Mouse (Mus musculus) limb, embryonic 10.5 days (tissue): ENCODE data around the gene Rarres2. TPM values are rescaled to one million over a fixed set of nuclear protein-coding genes. Genes with fewer than 3 reads are reported as not detected.

Experiments
- DNase-seq: peaks from one replicate; pipeline ENCODE4 v3.0.0-alpha.2; 2017; ENCODE audit warnings: low spot score
- H3K27ac ChIP-seq: fragments of 300-500 bp; sonication (generic); 2 replicates; pipeline ENCODE4 v1.5.1; 2016; ENCODE audit warnings: mild to moderate bottlenecking
- H3K27me3 ChIP-seq: fragments of 300-500 bp; sonication (generic); 2 replicates; pipeline ENCODE4 v1.6.1; 2016; ENCODE audit warnings: low read depth, mild to moderate bottlenecking; ENCODE audit not compliant: poor library complexity, severe bottlenecking
- H3K36me3 ChIP-seq: fragments of 300-500 bp; sonication (generic); 2 replicates; pipeline ENCODE4 v1.6.1; 2016; ENCODE audit warnings: mild to moderate bottlenecking, moderate library complexity
- H3K4me1 ChIP-seq: fragments of 300-500 bp; sonication (generic); 2 replicates; pipeline ENCODE4 v1.6.1; 2016
- H3K4me3 ChIP-seq: fragments of 300-500 bp; sonication (generic); 2 replicates; pipeline ENCODE4 v1.5.1; 2016; ENCODE audit warnings: mild to moderate bottlenecking, moderate library complexity
- H3K9me3 ChIP-seq: fragments of 300-500 bp; sonication (generic); replicated peaks from 2 replicates; pipeline ENCODE4 v1.6.1; 2016; ENCODE audit warnings: mild to moderate bottlenecking
- WGBS: fragments of 180-500 bp; shearing (Covaris S2); methylation state at CpG from one replicate; pipeline ENCODE4 v1.1.7; 2016; 5-methylcytosine and 5-hydroxymethylcytosine counted together
- polyA plus RNA-seq: library from polyadenylated mRNA; unstranded; fragments of >200 nt; fragmentation: Nextera tagmentation; extraction: Ambion mirVana; gene quantifications from 2 replicates; pipeline ENCODE4 v1.2.1, GENCODE M21; 2016

Rarres2 gene
- polyA plus RNA-seq, 1 experiment from 2014 or later = 6.1 TPM

GRCm38 (mm10) chr6:48572014-48572413 lies 575 bp downstream of the Rarres2 start:
- no peak overlapping the region for H3K4me3 ChIP-seq
- H3K27ac ChIP-seq = peak overlapping the region; percentile 78
- H3K9me3 ChIP-seq = no peaks in the 10 kb centered on the region
- DNase-seq = no peak
- 88% methylated on average over 5 of the region's 5 CpGs for WGBS
- H3K27me3 ChIP-seq = no peaks in the 10 kb centered on the region
- H3K4me1 ChIP-seq = peaks cover 27% of the 10 kb centered on the region
- H3K36me3 ChIP-seq = peaks cover 24% of the 10 kb centered on the region

DNA sequence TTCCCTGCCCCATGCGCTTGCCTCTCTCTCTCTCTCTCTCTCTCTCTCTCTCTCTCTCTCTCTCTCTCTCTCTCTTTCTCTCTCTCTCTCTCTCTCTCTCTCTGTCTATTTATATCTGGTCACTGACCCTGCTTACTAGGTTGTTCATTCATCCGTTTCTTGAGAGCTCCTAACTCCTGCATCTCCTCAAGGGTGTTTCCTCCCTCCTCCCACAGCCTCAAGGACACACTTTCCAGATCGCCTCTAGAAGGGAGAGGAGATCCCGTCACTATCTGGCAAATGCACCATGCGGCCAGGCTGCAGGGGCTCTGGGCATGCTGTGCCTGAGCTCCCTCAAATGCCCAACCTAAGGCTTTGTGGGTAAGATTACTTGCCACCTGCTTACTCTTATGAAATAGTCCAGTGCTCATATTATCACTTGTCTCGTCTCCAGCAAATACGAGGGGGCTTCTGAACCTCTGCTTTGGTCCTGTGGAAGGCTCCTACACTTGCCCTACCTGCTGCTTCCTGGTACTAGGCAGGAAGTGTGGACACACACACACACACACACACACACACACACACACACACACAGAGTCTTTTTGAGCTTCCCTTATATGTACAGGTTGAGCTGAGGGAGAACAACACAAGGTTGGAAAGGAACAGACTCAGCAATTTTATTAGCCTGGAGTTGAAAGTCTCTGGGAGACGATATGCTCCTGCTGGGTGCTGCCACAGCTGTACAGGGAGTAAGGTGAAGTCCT lies 3.4 kb downstream of the Rarres2 start:
- 90% methylated on average over 8 of the region's 8 CpGs for WGBS
- Histone ChIP-seq H3K9me3 (no peaks in the 10 kb centered on the region), H3K27me3 (no peaks in the 10 kb centered on the region), H3K36me3 (peaks cover 38% of the 10 kb centered on the region), H3K4me1 (peaks cover 27% of the 10 kb centered on the region), H3K27ac (0 out of 2 replicates have a peak overlapping the region, but pooled peaks have one; percentile 15), H3K4me3 (no peak overlapping the region)
- no peak for DNase-seq

DNA sequence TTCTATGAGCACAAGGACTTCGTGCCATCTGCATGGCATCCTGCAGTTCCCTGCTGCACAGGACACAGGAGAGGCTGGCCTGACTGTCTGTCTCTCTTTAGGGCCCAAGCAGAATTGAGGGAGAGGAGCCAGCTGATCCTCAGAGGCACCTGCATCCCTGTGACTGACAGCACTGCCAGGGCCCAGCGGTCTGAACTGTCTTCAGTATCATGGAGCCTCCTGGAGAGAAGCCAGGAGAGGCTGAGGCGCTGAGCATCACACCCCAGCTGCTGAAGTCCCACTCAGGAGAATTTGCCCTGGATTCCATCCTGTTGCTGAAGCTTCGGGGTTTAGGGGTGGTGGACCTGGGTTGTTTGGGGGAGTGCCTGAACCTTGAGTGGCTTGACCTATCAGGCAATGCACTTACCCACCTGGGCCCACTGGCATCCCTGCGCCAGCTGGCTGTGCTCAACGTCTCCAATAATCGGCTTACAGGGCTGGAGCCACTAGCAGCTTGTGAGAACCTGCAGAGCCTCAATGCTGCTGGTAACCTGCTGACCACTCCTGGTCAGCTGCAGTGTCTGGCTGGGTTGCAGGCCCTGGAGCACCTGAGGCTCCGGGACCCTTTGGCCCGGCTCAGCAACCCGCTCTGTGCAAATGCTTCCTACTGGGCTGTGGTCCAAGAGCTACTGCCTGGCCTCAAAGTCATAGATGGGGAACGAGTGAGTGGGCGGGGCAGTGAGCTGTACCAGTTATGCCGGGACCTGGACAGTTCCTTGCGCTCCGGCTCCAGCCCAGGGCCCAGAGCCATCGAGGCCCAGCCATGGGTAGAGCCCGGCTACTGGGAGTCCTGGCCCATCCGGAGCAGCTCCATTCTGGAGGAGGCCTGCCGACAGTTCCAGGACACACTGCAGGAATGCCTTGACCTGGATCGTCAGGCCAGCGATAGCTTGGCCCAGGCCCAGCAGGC lies 4.3 kb downstream of the Rarres2 start:
- H3K27me3 ChIP-seq = no peaks in the 10 kb centered on the region
- H3K27ac ChIP-seq = peak overlapping the region; percentile 15; the same call in 1 of the 2 replicates
- no peaks in the 10 kb centered on the region for H3K9me3 ChIP-seq
- peaks cover 42% of the 10 kb centered on the region for H3K36me3 ChIP-seq
- 92% methylated on average over 21 of the region's 21 CpGs for WGBS
- H3K4me3 ChIP-seq = no peak overlapping the region
- peaks cover 21% of the 10 kb centered on the region for H3K4me1 ChIP-seq
- no peak for DNase-seq

- Histone ChIP-seq H3K9me3 (no peaks in the 10 kb centered on the region), H3K27ac (peak overlapping the region; percentile 38; the same call in 1 of the 2 replicates), H3K27me3 (no peaks in the 10 kb centered on the region), H3K4me3 (no peak overlapping the region), H3K36me3 (peaks cover 42% of the 10 kb centered on the region), H3K4me1 (0 out of 2 replicates have a peak, but pooled peaks cover 5% of the 10 kb centered on the region)
- no peak for DNase-seq
- WGBS = 93% methylated on average over 5 of the region's 5 CpGs
These were observed 6.3 kb downstream of the Rarres2 start for GRCm38 (mm10) chr6:48566312-48566711.

DNA sequence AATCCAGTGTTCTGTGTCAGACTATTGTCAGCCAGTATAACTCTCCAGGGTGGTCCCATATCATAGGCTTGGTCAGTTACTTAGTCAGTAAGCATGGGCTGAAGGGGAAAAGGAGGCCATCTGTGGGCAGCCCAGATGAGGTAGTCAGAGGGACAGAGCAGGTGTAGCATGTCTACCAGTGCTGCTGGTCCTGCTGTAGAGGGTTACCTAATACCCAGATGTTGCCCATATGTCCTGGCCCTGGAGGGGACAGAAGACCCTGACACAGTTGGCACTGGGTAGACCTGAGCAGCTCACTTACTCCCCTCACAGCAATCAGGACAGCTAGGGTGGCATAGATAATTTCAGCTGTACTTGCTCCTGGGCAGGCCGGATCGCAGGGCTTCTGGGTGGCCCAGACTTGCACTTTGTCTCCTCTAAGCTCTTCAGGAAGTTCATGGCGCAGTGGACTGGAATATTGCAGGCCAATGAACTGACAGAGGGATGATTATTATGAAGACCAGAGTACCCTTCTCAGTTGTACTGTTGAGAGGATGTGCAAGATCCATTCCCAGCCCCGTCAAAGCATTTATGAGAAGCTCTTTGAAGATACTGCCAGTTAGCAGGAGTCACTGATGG lies 6.8 kb downstream of the Rarres2 start:
- 0 out of 2 replicates have a peak, but pooled peaks cover 5% of the 10 kb centered on the region for H3K4me1 ChIP-seq
- no peak overlapping the region for H3K4me3 ChIP-seq
- no peak for DNase-seq
- peaks cover 42% of the 10 kb centered on the region for H3K36me3 ChIP-seq
- no peaks in the 10 kb centered on the region for H3K27me3 ChIP-seq
- H3K9me3 ChIP-seq = no peaks in the 10 kb centered on the region
- WGBS = 95% methylated on average over 4 of the region's 4 CpGs
- 0 out of 2 replicates have a peak overlapping the region, but pooled peaks have one; percentile 10 for H3K27ac ChIP-seq

GRCm38 (mm10) chr6:48555956-48556355 lies 16.6 kb downstream of the Rarres2 start:
- H3K27me3 ChIP-seq = no peaks in the 10 kb centered on the region
- peaks cover 12% of the 10 kb centered on the region for H3K36me3 ChIP-seq
- no peak overlapping the region; the same call in 1 of the 2 replicates for H3K4me3 ChIP-seq
- no peaks in the 10 kb centered on the region for H3K9me3 ChIP-seq
- peak overlapping the region; percentile 93; the same call in 1 of the 2 replicates for H3K27ac ChIP-seq
- no peak for DNase-seq
- H3K4me1 ChIP-seq = peaks cover 21% of the 10 kb centered on the region
- 89% methylated on average over 3 of the region's 3 CpGs for WGBS

GRCm38 (mm10) chr6:48555104-48555890 lies 17.3 kb downstream of the Rarres2 start:
- 38% methylated on average over 14 of the region's 14 CpGs for WGBS
- H3K4me1 ChIP-seq = peaks cover 21% of the 10 kb centered on the region
- H3K27ac ChIP-seq = peak overlapping the region; percentile 93
- H3K4me3 ChIP-seq = peak overlapping the region; percentile 62
- H3K9me3 ChIP-seq = no peaks in the 10 kb centered on the region
- H3K36me3 ChIP-seq = peaks cover 12% of the 10 kb centered on the region
- peak; percentile 48 for DNase-seq
- no peaks in the 10 kb centered on the region for H3K27me3 ChIP-seq

- Histone ChIP-seq H3K27ac (peak within 1 kb of the TSS; percentile 93), H3K4me1 (peaks cover 21% of the 10 kb centered on the region), H3K9me3 (no peaks in the 10 kb centered on the region), H3K36me3 (peaks cover 12% of the 10 kb centered on the region), H3K27me3 (no peaks in the 10 kb centered on the region), H3K4me3 (peak within 1 kb of the TSS; percentile 62)
- 2% methylated on average over 39 of the region's 39 CpGs for WGBS
- DNase-seq = peak; percentile 91
These were observed 18.1 kb downstream of the Rarres2 start, which contains the start of gene Lrrc61 for GRCm38 (mm10) chr6:48554280-48555103. TSS of gene Lrrc61 (plus strand) at chr6:48554796.

- 88% methylated on average over 4 of the region's 4 CpGs for WGBS
- peak overlapping the region; percentile 62 for H3K4me3 ChIP-seq
- H3K27ac ChIP-seq = peak overlapping the region; percentile 93
- H3K36me3 ChIP-seq = peaks cover 12% of the 10 kb centered on the region
- no peaks in the 10 kb centered on the region for H3K9me3 ChIP-seq
- peaks cover 21% of the 10 kb centered on the region for H3K4me1 ChIP-seq
- no peaks in the 10 kb centered on the region for H3K27me3 ChIP-seq
- DNase-seq = no peak
These were observed 18.8 kb downstream of the Rarres2 start for GRCm38 (mm10) chr6:48553819-48554218.

DNA sequence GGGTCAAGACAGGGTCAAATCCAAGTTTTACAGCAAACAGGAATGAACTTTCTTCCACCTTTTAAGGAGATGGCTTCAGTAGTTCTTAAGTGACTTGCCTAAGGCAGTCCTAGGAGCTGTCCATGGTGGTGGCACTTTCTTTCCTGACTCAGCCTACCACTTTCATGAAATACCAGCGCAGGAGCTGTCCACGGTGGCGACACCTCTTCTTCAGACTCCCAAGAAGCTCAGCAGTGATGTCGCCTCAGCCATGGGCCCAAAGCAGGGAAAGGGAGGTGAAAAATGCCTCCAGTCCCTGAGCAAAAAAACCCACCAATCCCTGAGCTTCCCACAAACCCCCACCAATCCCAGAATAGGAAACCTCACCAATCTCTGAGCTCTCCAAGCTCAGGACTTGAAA lies 19.7 kb downstream of the Rarres2 start:
- DNase-seq = no peak
- Histone ChIP-seq H3K4me3 (no peak overlapping the region), H3K27me3 (no peaks in the 10 kb centered on the region), H3K9me3 (no peaks in the 10 kb centered on the region), H3K4me1 (peaks cover 21% of the 10 kb centered on the region), H3K27ac (no peak overlapping the region), H3K36me3 (peaks cover 12% of the 10 kb centered on the region)
- 47% methylated on average over 4 of the region's 4 CpGs for WGBS

DNA sequence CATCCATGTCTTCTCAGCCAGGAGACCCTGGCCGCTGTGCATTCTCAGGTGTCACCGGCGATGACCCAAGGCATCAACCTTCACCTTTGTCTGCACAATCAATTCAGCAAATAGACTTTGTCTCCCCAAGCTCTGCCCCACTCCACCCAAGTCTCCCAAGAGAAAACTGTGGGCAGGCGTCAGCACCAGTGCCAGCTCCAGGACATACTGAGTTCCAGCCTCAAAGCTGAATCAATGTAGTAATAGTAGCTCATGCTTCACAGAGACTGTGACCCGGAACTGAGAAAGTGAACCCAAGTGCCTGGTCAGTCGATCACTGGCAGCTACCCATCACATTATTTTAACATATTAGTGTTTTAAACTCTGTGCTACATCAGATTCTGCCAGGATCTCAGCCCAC lies 24.3 kb downstream of the Rarres2 start:
- Histone ChIP-seq H3K27ac (peak overlapping the region; percentile 54), H3K27me3 (no peaks in the 10 kb centered on the region), H3K9me3 (no peaks in the 10 kb centered on the region), H3K4me3 (no peak overlapping the region), H3K4me1 (peaks cover 25% of the 10 kb centered on the region), H3K36me3 (no peaks in the 10 kb centered on the region)
- 86% methylated on average over 6 of the region's 6 CpGs for WGBS
- DNase-seq = no peak
